Mouse (Mus musculus) adrenal gland, postnatal 36 days (tissue): Measurements from ENCODE around the gene Ttc27. TPM values are rescaled to one million over a fixed set of nuclear protein-coding genes. Genes with fewer than 3 reads are reported as not detected.

Source experiments
- DNase-seq, 2 experiments: peaks; one replicate each; pipeline ENCODE4 v3.0.0; 2021; ENCODE audit warnings: mixed read lengths in 1 of 2
- total RNA-seq, 2 experiments: library from RNA; stranded (reverse); gene quantifications; 2 replicates each; pipeline ENCODE4 v1.2.3; 2021

Ttc27 gene
- total RNA-seq, 2 experiments from 2014 or later: 20.6 to 23.0 TPM

- no peak for DNase-seq
Measured at GRCm38 (mm10) chr17:74875740-74876139, 158.2 kb downstream of the Ttc27 start.

- DNase-seq: no peak
Measured at GRCm38 (mm10) chr17:74876954-74877353, 159.4 kb downstream of the Ttc27 start.

GRCm38 (mm10) chr17:74879768-74880167 lies 162.2 kb downstream of the Ttc27 start:
- no peak for DNase-seq

- DNase-seq: no peak
Measured at GRCm38 (mm10) chr17:74887039-74887438, 169.5 kb downstream of the Ttc27 start.

GRCm38 (mm10) chr17:74888836-74889534 lies 171.5 kb downstream of the Ttc27 start:
- no peak for DNase-seq

GRCm38 (mm10) chr17:74889535-74890117 lies 172.1 kb downstream of the Ttc27 start:
- no peak for DNase-seq

- no peak for DNase-seq
Measured at GRCm38 (mm10) chr17:74902453-74902852, 184.9 kb downstream of the Ttc27 start.

GRCm38 (mm10) chr17:74903411-74904331 lies 186.1 kb downstream of the Ttc27 start:
- DNase-seq: peak; percentile 20 to 39

- no peak for DNase-seq
Measured at GRCm38 (mm10) chr17:74904332-74904687, 186.8 kb downstream of the Ttc27 start.

- DNase-seq: no peak
Measured at GRCm38 (mm10) chr17:74904956-74905355, 187.4 kb downstream of the Ttc27 start.

GRCm38 (mm10) chr17:74912995-74913394 lies 195.5 kb downstream of the Ttc27 start:
- DNase-seq: peak; percentile 63 to 79

Other genes with a start within 250 kb of the Ttc27 start
- 100 to 1,000 TPM; 130 to 132 TPM for gene Yipf4, start 228.2 kb upstream of the Ttc27 start, total RNA-seq
- 100 to 1,000 TPM; 131 to 136 TPM for gene Birc6, start 189.4 kb upstream of the Ttc27 start, total RNA-seq